Mouse (Mus musculus): ENCODE results near the gene Coq8a. TPM values are rescaled to one million over a fixed set of nuclear protein-coding genes. Genes with fewer than 3 reads are reported as not detected.

Gene Coq8a
- polyA plus RNA-seq, 1 experiment from 2014 or later, result 8.6 TPM

Other genes starting within 250 kb of the Coq8a start
- gene Cdc42bpa, start 239.1 kb downstream of the Coq8a start, polyA plus RNA-seq (2014; fragmentation: Nextera tagmentation; extraction: Ambion mirVana), result 10.5 and 13.5 TPM in 2 replicates
- 14.7 and 17.3 TPM in 2 replicates for gene Psen2, start 63.8 kb upstream of the Coq8a start, polyA plus RNA-seq (2014; fragmentation: Nextera tagmentation; extraction: Ambion mirVana)
- gene Itpkb, start 130.9 kb upstream of the Coq8a start, polyA plus RNA-seq (2014; fragmentation: Nextera tagmentation; extraction: Ambion mirVana), result 3.2 and 4.0 TPM in 2 replicates